Mouse (Mus musculus): Measurements from ENCODE around the gene Gm20838. TPM values are rescaled to one million over a fixed set of nuclear protein-coding genes. Genes with fewer than 3 reads are reported as not detected.
"Not testable (repeated sequence)": the region's sequence is repeated elsewhere in the genome, so short reads cannot be mapped to it uniquely, and the experiment has no call there.

Gm20838 gene
- not detected in 2 replicates for polyA plus RNA-seq (2012; rRNA removed)

- H3K36me3 ChIP-seq (ENCODE audit: control insufficient read depth, insufficient read depth, low read length); H3K4me1 ChIP-seq (replicated peaks; ENCODE audit: control insufficient read depth, insufficient read depth, low read length); H3K27ac ChIP-seq (ENCODE audit: control insufficient read depth, insufficient read depth, low read length); DNase-seq; H3K27me3 ChIP-seq (ENCODE audit: control insufficient read depth, insufficient read depth, low read length); H3K4me3 ChIP-seq (ENCODE audit: control insufficient read depth, insufficient read depth, low read length): not testable (repeated sequence)
- WGBS, result no CpG with 5 or more reads among the region's 8 CpGs
These were observed at the start of gene Gm20838 for GRCm38 (mm10) chrY:33543064-33543463. Gene Gm20838 (minus strand): TSS chrY:33543164.

Data from thymus, adult 2 months (tissue).